Mouse (Mus musculus) hindbrain, embryonic 12.5 days (tissue): Measurements from ENCODE around the gene Zfp9. TPM values are rescaled to one million over a fixed set of nuclear protein-coding genes. Genes with fewer than 3 reads are reported as not detected.
A peak's percentile ranks its signal among the peaks of the same experiment; 100 is the strongest.

Source experiments
- ATAC-seq: fragments of 200-750 bp; cut with Nextera tagmentation; 2 replicates; pipeline ENCODE4 v1.8.0; 2017; ENCODE audit warnings: moderate TSS enrichment; ENCODE audit not compliant: low FRiP score
- H3K27ac ChIP-seq: fragments of 300-500 bp; sonication (generic); 2 replicates; pipeline ENCODE4 v1.5.1; 2016; ENCODE audit warnings: mild to moderate bottlenecking
- H3K27me3 ChIP-seq: fragments of 300-500 bp; sonication (generic); 2 replicates; pipeline ENCODE4 v1.6.1; 2016; ENCODE audit warnings: mild to moderate bottlenecking
- H3K36me3 ChIP-seq: fragments of 300-500 bp; sonication (generic); 2 replicates; pipeline ENCODE4 v1.6.1; 2016; ENCODE audit warnings: mild to moderate bottlenecking
- H3K4me1 ChIP-seq: fragments of 300-500 bp; sonication (generic); 2 replicates; pipeline ENCODE4 v1.6.1; 2016
- H3K4me2 ChIP-seq: fragments of 300-500 bp; sonication (generic); replicated peaks from 2 replicates; pipeline ENCODE4 v1.6.1; 2016; ENCODE audit warnings: mild to moderate bottlenecking
- H3K4me3 ChIP-seq: fragments of 300-500 bp; sonication (generic); 2 replicates; pipeline ENCODE4 v1.5.1; 2016; ENCODE audit warnings: mild to moderate bottlenecking
- H3K9ac ChIP-seq: fragments of 300-500 bp; sonication (generic); 2 replicates; pipeline ENCODE4 v1.6.1; 2016; ENCODE audit warnings: mild to moderate bottlenecking, moderate library complexity
- H3K9me3 ChIP-seq: fragments of 300-500 bp; sonication (generic); replicated peaks from 2 replicates; pipeline ENCODE4 v1.6.1; 2016; ENCODE audit warnings: mild to moderate bottlenecking
- WGBS: fragments of 180-500 bp; shearing (Covaris S2); methylation state at CpG from one replicate; pipeline ENCODE4 v1.1.7; 2016; 5-methylcytosine and 5-hydroxymethylcytosine counted together
- microRNA-seq: library from miRNA; unstranded; fragments of <30 nt; microRNA quantifications from one replicate; pipeline ENCODE4, GENCODE M21; 2017
- polyA plus RNA-seq: library from polyadenylated mRNA; unstranded; fragments of >200 nt; fragmentation: Nextera tagmentation; extraction: Ambion mirVana; gene quantifications from 2 replicates; pipeline ENCODE4 v1.2.1, GENCODE M21; 2016

The Zfp9 gene
- polyA plus RNA-seq, 1 experiment from 2014 or later: 12.8 TPM

- H3K9me3 ChIP-seq: peaks cover 7% of the 10 kb centered on the region; the same call in 1 of the 2 replicates
- ATAC-seq: no peak
- no peak overlapping the region for H3K27ac ChIP-seq
- H3K27me3 ChIP-seq: no peaks in the 10 kb centered on the region
- no peaks in the 10 kb centered on the region for H3K4me1 ChIP-seq
- H3K4me3 ChIP-seq: no peak overlapping the region
- 97% methylated on average over 1 of the region's 1 CpGs for WGBS
- H3K9ac ChIP-seq: no peak overlapping the region
- no peak overlapping the region for H3K4me2 ChIP-seq
- peaks cover 39% of the 10 kb centered on the region for H3K36me3 ChIP-seq
These were observed 52.5 kb downstream of the Zfp9 start for GRCm38 (mm10) chr6:118426666-118427065.

DNA sequence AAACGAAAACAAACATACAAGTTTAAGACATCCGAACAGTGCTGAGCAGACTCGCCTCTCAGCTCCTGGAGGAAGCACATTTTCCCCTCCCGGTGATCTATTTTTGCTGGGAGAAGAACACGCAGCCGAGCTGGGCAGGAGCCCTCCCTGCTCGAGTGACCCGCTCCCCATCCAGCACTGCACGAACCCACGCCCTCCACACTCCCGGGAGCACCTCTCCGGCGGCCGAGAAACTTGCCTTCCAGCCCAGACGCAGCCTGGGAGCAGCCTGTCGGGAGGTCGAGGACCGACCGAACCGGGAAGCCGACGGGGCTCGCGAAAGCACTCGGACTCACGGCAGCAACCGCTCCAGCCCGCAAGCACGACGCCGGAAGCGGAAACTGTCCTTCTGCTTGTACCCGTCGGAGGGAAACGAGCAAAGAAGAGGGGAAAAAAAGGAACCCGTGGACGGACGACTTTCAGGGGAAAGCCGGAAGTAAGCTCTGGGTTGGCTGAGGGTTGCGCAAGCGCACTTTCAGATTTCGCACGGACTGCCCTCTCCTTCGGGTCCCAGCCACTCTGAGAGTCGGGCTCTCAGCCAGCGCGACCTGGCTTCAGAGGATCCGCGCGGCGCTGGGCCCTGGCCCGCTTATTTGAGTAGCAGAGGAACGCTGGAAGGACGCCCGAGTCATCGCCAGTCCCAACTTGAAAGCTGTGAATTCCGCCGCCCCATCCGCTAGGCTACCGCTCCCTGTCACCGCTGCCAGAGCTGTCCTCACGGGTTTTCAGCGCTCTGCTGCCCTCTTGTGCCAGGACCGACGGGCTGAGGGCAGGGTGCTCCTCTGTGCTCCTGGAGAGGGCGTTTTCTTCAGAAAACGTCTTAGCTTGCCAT lies 59.8 kb downstream of the Zfp9 start, which contains the start of gene Bms1:
Bms1 (minus strand) TSS at position 425 of the 871 bp plus-strand sequence.
- Histone ChIP-seq H3K27ac (peak within 1 kb of the TSS; percentile 81), H3K9me3 (no peaks in the 10 kb centered on the region)
- 0% methylated on average over 67 of the region's 67 CpGs for WGBS

More for the DNA sequence above, 59.8 kb downstream of the Zfp9 start, which contains the start of gene Bms1:
- peaks cover 10% of the 10 kb centered on the region for H3K4me1 ChIP-seq
- peak within 1 kb of the TSS; percentile 86 for H3K9ac ChIP-seq
- H3K27me3 ChIP-seq: no peaks in the 10 kb centered on the region
- H3K4me3 ChIP-seq: peak within 1 kb of the TSS; percentile 83
- H3K36me3 ChIP-seq: peaks cover 25% of the 10 kb centered on the region
- peak within 1 kb of the TSS; percentile 59 for H3K4me2 ChIP-seq
- peak; percentile 99 for ATAC-seq

Small RNA genes within 50 kb of the gene (microRNA-seq; reads per million reads assigned to microRNA genes)
- gene Gm25953: not detected

Other genes starting within 250 kb of the Zfp9 start
- gene Bms1, start 59.8 kb downstream of the Zfp9 start, polyA plus RNA-seq: 41.2 and 41.8 TPM in 2 replicates
- 15.5 and 16.7 TPM in 2 replicates for gene Zfp248, start 23.8 kb downstream of the Zfp9 start, polyA plus RNA-seq
- 17.3 and 18.4 TPM in 2 replicates for gene Ankrd26, start 82.9 kb upstream of the Zfp9 start, polyA plus RNA-seq